Mouse (Mus musculus) stomach, embryonic 15.5 days (tissue): Measurements from ENCODE around the gene Prickle1. TPM values are rescaled to one million over a fixed set of nuclear protein-coding genes. Genes with fewer than 3 reads are reported as not detected.

Experiments used
- ATAC-seq: fragments of 200-750 bp; cut with Nextera tagmentation; 2 replicates; pipeline ENCODE4 v1.8.0; 2017; ENCODE audit warnings: low read depth, moderate number of reproducible peaks, moderate TSS enrichment; ENCODE audit not compliant: insufficient read depth, low FRiP score
- H3K27ac ChIP-seq: fragments of 300-500 bp; sonication (generic); 2 replicates; pipeline ENCODE4 v1.5.1; 2015; ENCODE audit warnings: mild to moderate bottlenecking, inconsistent platforms
- H3K27me3 ChIP-seq: fragments of 300-500 bp; sonication (generic); replicated peaks from 2 replicates; pipeline ENCODE4 v1.6.1; 2015; ENCODE audit warnings: inconsistent platforms
- H3K36me3 ChIP-seq: fragments of 300-500 bp; sonication (generic); 2 replicates; pipeline ENCODE4 v1.6.1; 2015; ENCODE audit warnings: inconsistent platforms
- H3K4me1 ChIP-seq: fragments of 300-500 bp; sonication (generic); 2 replicates; pipeline ENCODE4 v1.6.1; 2015; ENCODE audit warnings: inconsistent platforms
- H3K4me2 ChIP-seq: fragments of 300-500 bp; sonication (generic); 2 replicates; pipeline ENCODE4 v1.6.1; 2015; ENCODE audit warnings: mild to moderate bottlenecking, inconsistent platforms
- H3K4me3 ChIP-seq: fragments of 300-500 bp; sonication (generic); replicated peaks from 2 replicates; pipeline ENCODE4 v1.5.1; 2015; ENCODE audit warnings: inconsistent platforms
- H3K9ac ChIP-seq: fragments of 300-500 bp; sonication (generic); 2 replicates; pipeline ENCODE4 v1.6.1; 2015; ENCODE audit warnings: inconsistent platforms
- H3K9me3 ChIP-seq: fragments of 300-500 bp; sonication (generic); 2 replicates; pipeline ENCODE4 v1.6.1; 2016; ENCODE audit warnings: inconsistent platforms
- WGBS: fragments of 180-500 bp; shearing (Covaris S2); methylation state at CpG from one replicate; pipeline ENCODE4 v1.1.7; 2015; 5-methylcytosine and 5-hydroxymethylcytosine counted together
- polyA plus RNA-seq: library from polyadenylated mRNA; unstranded; fragments of >200 nt; fragmentation: Nextera tagmentation; extraction: Ambion mirVana; gene quantifications from 2 replicates; pipeline ENCODE4 v1.2.1, GENCODE M21; 2015

Prickle1 gene
- polyA plus RNA-seq, 1 experiment from 2014 or later, result 23.0 TPM

DNA sequence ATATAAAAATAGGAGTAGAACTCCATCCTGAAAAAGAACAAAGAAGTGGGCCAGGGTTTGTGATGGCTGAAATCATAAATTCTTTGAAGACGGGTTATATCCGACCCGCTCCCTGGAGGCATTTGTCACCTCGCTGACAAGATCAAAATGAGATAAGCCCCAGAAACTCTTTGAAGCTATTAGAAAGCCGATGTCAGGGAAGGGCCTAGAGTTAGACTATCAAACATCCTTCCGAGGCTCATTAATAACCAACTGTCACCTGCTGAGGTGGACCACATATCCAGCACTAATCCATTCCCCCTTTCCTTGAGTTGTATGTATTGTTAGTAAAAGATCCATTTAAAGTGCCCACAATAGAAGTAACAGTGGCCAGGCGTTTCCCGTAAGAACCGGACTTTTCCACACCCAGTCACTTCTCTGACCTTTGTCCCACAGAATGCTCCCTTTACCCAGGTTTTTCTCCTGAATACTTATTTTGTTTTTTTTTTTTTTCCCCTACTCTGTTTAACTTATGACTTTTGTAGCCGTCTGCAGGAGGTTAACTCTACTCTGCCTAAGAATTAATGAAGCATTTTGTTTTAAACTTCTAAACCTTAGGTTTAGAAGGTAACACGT lies 24.7 kb downstream of the Prickle1 start:
- Histone ChIP-seq H3K4me3 (no peak overlapping the region), H3K9ac (no peak overlapping the region), H3K4me2 (no peak overlapping the region), H3K27ac (no peak overlapping the region), H3K4me1 (peaks cover 6% of the 10 kb centered on the region; the same call in 1 of the 2 replicates), H3K9me3 (no peaks in the 10 kb centered on the region), H3K27me3 (no peaks in the 10 kb centered on the region), H3K36me3 (no peaks in the 10 kb centered on the region)
- ATAC-seq, result no peak
- 66% methylated on average over 11 of the region's 11 CpGs for WGBS

DNA sequence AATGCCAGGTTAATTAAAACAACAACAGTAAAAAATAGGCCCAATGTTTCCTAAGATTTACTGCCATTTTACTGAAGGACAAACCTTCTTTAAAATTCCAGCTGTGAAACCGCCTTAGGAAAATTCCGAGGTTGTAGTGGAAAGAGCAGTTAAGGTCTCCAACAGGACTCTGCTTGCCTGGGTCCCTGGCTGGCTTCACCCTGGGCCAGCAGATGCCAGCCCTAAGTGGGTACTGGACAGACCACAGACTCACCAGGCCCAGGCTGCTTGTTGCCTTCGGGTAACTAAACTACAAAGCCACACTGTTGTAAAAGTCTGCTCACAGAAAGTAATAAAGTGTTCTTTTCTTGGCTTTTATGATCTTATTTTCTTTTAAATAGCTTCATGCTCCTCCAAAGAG lies 26.8 kb downstream of the Prickle1 start:
- Histone ChIP-seq H3K9me3 (no peaks in the 10 kb centered on the region), H3K4me3 (no peak overlapping the region), H3K4me2 (no peak overlapping the region), H3K27me3 (no peaks in the 10 kb centered on the region), H3K27ac (no peak overlapping the region), H3K9ac (no peak overlapping the region), H3K4me1 (peaks cover 6% of the 10 kb centered on the region; the same call in 1 of the 2 replicates), H3K36me3 (no peaks in the 10 kb centered on the region)
- ATAC-seq, result no peak
- WGBS, result 73% methylated on average over 3 of the region's 3 CpGs

DNA sequence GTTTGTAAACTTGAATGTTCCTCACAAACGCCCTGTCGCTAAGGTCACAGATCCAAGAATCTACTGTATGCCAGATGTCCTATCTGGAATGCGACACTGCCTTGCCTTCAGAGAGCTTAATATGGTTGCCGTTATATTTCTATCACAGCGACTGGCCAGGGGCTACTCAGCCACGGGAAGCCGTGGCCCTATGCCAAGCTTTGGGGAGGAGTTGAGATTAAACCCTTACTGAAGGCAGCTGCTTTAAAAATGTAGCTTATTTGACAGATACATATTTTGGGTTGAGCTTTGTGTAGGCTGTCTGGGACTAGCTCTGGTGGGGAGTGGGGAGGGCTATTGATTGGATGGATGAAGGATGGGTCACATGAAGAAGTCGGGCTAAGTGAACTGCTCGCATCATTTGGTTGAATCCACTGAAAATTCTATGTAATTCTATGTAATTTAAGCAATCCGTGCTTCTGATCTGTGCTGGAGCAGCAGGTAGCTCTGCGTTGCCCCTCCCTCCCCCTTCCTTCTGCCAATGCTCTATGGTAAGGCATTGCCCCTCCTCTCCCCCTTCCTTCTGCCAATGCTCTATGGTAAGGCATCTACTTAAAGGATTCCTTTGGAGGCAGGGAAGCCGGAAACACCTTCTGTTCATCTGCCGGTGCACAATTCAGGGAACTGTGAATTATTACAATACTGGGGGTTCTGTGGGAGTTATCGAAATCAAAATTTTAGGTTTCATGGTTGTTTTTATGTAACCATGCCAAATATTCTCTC lies 28.0 kb downstream of the Prickle1 start:
- WGBS, result 56% methylated on average over 14 of the region's 14 CpGs
- ATAC-seq, result 0 out of 2 replicates have a peak, but pooled peaks have one; percentile 18

DNA sequence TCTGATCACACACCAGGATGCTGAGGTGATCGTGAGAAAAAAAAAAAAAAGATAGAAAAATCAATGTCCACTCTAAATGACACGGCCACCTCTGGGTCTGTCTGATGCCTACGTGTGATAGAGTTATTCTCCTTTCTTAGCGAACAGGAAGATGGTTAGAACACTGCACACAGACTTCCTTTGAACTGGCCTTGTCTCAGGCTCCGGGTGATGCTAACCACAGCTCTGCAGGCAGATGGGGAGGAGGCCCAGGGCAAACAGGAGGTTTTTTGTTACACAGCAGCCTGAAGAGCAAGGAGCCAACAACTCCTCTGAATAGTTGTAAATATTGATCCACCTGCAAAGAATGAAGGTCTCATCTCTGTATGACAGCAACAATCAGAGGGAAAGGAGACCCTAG lies 32.2 kb downstream of the Prickle1 start:
- 48% methylated on average over 5 of the region's 5 CpGs for WGBS
- no peaks in the 10 kb centered on the region for H3K27me3 ChIP-seq
- H3K9ac ChIP-seq, result no peak overlapping the region
- no peak overlapping the region for H3K4me2 ChIP-seq
- ATAC-seq, result no peak
- H3K9me3 ChIP-seq, result no peaks in the 10 kb centered on the region
- H3K27ac ChIP-seq, result no peak overlapping the region
- 0 out of 2 replicates have a peak, but pooled peaks cover under 1% of the 10 kb centered on the region for H3K36me3 ChIP-seq
- H3K4me3 ChIP-seq, result no peak overlapping the region
- H3K4me1 ChIP-seq, result peaks cover 6% of the 10 kb centered on the region

More for the DNA sequence above, 28.0 kb downstream of the Prickle1 start:
- H3K9me3 ChIP-seq, result no peaks in the 10 kb centered on the region
- H3K4me3 ChIP-seq, result no peak overlapping the region
- peaks cover 6% of the 10 kb centered on the region; the same call in 1 of the 2 replicates for H3K4me1 ChIP-seq
- H3K27ac ChIP-seq, result no peak overlapping the region; the same call in 1 of the 2 replicates
- no peak overlapping the region for H3K9ac ChIP-seq
- H3K4me2 ChIP-seq, result no peak overlapping the region
- no peaks in the 10 kb centered on the region for H3K27me3 ChIP-seq
- no peaks in the 10 kb centered on the region for H3K36me3 ChIP-seq

DNA sequence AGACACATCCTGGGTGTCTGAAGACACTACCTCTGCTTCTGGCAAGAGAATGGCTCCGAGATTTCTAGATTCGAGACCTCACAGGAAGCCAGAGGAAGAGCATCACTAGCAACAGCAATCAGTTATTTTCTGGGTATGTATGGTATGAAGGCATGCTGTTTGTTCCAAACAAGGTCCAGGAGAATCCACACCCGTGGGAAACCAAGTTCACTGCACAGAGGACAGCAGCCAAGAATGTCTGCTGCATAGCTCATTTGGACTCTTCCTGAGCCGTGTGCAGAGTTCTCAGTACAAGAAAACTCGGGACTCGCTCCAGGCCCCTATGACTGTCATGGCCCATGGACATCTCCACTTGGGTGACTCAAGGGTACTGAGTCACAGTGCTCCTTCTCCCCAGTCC lies 34.2 kb downstream of the Prickle1 start:
- no peaks in the 10 kb centered on the region for H3K27me3 ChIP-seq
- H3K4me1 ChIP-seq, result no peaks in the 10 kb centered on the region; the same call in 1 of the 2 replicates
- ATAC-seq, result no peak
- WGBS, result 65% methylated on average over 6 of the region's 6 CpGs
- no peak overlapping the region for H3K4me3 ChIP-seq
- no peak overlapping the region for H3K27ac ChIP-seq
- no peak overlapping the region for H3K4me2 ChIP-seq
- H3K36me3 ChIP-seq, result 0 out of 2 replicates have a peak, but pooled peaks cover 4% of the 10 kb centered on the region
- no peak overlapping the region for H3K9ac ChIP-seq
- H3K9me3 ChIP-seq, result no peaks in the 10 kb centered on the region

DNA sequence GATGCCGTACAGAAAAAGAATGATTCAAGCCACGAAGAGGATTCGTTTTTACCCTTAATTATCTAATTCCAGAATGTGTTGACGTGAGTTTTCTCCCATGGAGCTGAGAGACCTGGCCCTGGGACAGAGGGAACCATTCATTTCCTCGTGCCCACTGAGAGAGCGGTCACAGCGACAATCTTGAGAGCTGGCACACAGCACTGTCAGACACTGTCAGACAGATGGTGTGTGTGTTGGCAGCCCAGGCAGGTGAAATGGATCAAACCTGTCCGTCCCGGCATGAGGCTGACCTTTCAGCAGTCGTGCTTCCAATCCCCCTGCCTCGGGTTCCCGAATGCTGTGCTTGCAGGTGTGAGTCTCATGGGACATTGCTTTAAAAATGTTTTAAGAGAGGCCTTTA lies 37.3 kb downstream of the Prickle1 start:
- 0 out of 2 replicates have a peak, but pooled peaks cover 4% of the 10 kb centered on the region for H3K36me3 ChIP-seq
- no peak overlapping the region for H3K4me2 ChIP-seq
- H3K27me3 ChIP-seq, result no peaks in the 10 kb centered on the region
- H3K9me3 ChIP-seq, result no peaks in the 10 kb centered on the region
- no peak for ATAC-seq
- H3K4me1 ChIP-seq, result no peaks in the 10 kb centered on the region; the same call in 1 of the 2 replicates
- no peak overlapping the region for H3K27ac ChIP-seq
- H3K4me3 ChIP-seq, result no peak overlapping the region
- H3K9ac ChIP-seq, result no peak overlapping the region
- 86% methylated on average over 12 of the region's 12 CpGs for WGBS

DNA sequence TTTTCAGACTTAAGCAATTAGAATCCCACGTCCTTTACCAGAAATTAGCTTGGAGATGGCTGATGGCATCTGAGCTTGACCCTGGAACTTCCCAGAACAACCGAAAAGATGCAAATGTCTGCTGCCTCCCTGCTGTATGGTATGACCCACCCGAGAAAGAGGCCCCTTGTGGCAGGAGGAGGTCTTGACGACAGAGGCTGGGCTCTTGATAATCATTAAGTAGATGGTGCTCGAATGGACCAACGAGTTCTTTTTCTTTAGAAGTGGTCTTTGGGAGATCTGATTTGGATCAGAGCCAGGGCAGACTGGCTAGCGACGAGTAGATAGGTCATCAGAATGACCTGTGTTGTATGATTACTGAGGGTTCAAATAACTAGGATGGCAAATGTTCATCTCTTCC lies 40.0 kb downstream of the Prickle1 start:
- 63% methylated on average over 8 of the region's 8 CpGs for WGBS
- no peak overlapping the region for H3K4me2 ChIP-seq
- no peaks in the 10 kb centered on the region for H3K27me3 ChIP-seq
- ATAC-seq, result no peak
- H3K9ac ChIP-seq, result no peak overlapping the region
- no peak overlapping the region for H3K4me3 ChIP-seq
- no peaks in the 10 kb centered on the region for H3K4me1 ChIP-seq
- 0 out of 2 replicates have a peak, but pooled peaks cover 4% of the 10 kb centered on the region for H3K36me3 ChIP-seq
- no peak overlapping the region for H3K27ac ChIP-seq
- H3K9me3 ChIP-seq, result no peaks in the 10 kb centered on the region

DNA sequence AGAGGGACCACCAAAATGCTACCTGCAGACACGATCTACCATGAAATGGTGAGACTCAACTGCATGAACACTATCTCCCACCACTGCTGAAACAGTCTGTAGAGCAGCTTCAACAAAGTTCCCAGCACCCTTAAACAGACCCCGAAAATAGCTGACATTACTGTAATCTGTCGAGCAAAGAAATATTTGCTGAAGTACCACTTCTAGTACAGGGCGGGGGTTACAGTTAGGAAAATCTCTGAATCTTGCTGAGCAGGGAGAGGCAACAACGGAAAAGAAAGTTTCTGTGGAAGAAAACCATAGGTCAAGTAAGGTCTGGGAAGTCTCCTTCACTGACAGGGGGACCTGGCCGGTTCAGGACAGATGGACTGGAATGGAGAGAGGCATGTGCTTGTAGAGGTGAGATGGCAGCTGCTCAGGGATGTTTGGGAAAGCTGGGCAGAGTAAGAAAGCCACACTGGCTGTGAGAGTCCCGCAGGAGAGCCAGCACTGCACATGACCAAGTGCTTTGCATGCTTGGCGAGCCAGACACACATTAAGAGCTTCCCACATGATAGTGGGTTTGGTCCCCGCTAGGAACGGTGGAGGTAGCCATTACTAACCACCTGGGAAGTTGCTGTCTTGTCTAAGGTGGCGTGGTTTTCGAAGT lies 41.4 kb downstream of the Prickle1 start:
- Histone ChIP-seq H3K9ac (no peak overlapping the region), H3K4me2 (no peak overlapping the region), H3K27me3 (no peaks in the 10 kb centered on the region), H3K9me3 (no peaks in the 10 kb centered on the region), H3K4me3 (no peak overlapping the region), H3K36me3 (0 out of 2 replicates have a peak, but pooled peaks cover 4% of the 10 kb centered on the region), H3K4me1 (no peaks in the 10 kb centered on the region), H3K27ac (no peak overlapping the region)
- no peak for ATAC-seq
- 70% methylated on average over 12 of the region's 12 CpGs for WGBS

DNA sequence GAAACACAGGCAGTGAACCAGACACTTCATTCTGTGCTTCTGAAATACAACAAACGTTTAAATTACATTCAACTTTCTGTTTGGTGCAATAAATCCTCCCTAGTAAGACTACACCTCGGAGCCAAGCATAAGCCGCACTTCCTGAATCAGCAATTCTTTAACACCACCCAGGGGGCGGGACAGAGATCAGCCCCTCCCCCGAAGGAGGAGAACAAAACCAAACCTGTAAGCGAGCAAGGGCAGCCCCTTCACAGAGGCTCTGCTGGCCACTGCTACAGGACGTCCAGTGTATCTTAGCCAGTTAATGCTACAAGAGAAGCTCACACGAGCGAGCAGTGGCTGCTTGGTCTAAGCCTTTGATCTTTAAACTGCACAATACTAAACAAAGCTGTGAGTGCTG lies 43.5 kb downstream of the Prickle1 start:
- peak overlapping the region; percentile 32 for H3K4me2 ChIP-seq
- no peak overlapping the region for H3K9ac ChIP-seq
- peak; percentile 78; the same call in 1 of the 2 replicates for ATAC-seq
- no peaks in the 10 kb centered on the region for H3K27me3 ChIP-seq
- H3K36me3 ChIP-seq, result no peaks in the 10 kb centered on the region
- H3K4me3 ChIP-seq, result no peak overlapping the region
- no peaks in the 10 kb centered on the region for H3K4me1 ChIP-seq
- 4% methylated on average over 9 of the region's 9 CpGs for WGBS
- no peaks in the 10 kb centered on the region for H3K9me3 ChIP-seq
- no peak overlapping the region for H3K27ac ChIP-seq

DNA sequence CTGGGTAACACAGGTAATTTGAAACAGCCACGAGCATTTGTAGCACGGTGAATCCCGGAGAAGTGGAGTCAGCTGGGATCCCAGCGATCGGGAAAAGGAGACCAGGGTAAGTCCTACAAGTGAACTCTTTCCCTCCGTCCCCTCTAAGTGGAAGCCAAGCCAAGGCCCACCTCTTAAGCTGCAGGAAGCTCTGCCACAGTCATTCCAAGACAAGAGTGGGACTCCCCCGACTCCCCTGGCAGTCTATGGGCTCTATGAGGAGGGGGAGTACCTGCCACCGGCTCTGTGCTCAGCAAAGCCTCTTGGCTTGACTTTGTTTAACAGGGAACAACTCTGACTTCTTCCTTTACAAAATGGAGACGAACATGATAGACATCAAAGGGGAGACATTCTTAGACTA lies 47.4 kb downstream of the Prickle1 start:
- no peaks in the 10 kb centered on the region for H3K27me3 ChIP-seq
- H3K27ac ChIP-seq, result no peak overlapping the region
- H3K36me3 ChIP-seq, result no peaks in the 10 kb centered on the region
- no peak overlapping the region for H3K4me2 ChIP-seq
- no peaks in the 10 kb centered on the region for H3K9me3 ChIP-seq
- H3K4me3 ChIP-seq, result no peak overlapping the region
- 72% methylated on average over 9 of the region's 9 CpGs for WGBS
- no peaks in the 10 kb centered on the region for H3K4me1 ChIP-seq
- ATAC-seq, result no peak
- H3K9ac ChIP-seq, result no peak overlapping the region

DNA sequence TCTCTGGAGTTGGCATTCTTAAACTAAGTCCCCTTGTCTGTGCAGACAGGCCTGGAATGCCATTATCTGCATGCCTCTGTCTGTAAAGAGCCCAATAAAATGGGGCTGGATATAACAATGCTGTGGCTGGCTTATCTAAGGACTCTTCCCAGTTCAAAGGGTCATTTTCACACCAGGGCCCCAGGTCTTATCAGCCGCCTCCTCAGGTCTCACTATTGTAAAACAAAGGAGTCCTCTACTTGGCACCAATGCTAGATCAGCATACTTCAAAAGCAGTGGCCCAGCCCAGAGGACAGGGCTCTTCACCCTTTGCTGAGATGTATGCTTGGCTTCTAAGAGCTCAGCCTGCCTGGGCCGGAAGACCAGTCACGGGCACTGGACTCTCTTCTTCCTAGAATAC lies 56.3 kb downstream of the Prickle1 start:
- H3K9ac ChIP-seq, result no peak overlapping the region
- WGBS, result 72% methylated on average over 3 of the region's 3 CpGs
- no peak for ATAC-seq
- H3K4me3 ChIP-seq, result no peak overlapping the region
- H3K27ac ChIP-seq, result no peak overlapping the region
- H3K27me3 ChIP-seq, result no peaks in the 10 kb centered on the region
- H3K4me1 ChIP-seq, result no peaks in the 10 kb centered on the region; the same call in 1 of the 2 replicates
- H3K36me3 ChIP-seq, result no peaks in the 10 kb centered on the region
- no peaks in the 10 kb centered on the region for H3K9me3 ChIP-seq
- H3K4me2 ChIP-seq, result no peak overlapping the region
